Mouse (Mus musculus) CD4-positive naive resting alpha-beta T cell, adult 57 days (primary cell): ENCODE data around the gene Nanp. TPM values are rescaled to one million over a fixed set of nuclear protein-coding genes. Genes with fewer than 3 reads are reported as not detected.

Experiments used
- total RNA-seq: library from RNA; stranded (reverse); gene quantifications from one replicate; pipeline ENCODE4 v1.2.4, GENCODE M21; 2023

Nanp gene
- total RNA-seq: 9.2 TPM

DNA sequence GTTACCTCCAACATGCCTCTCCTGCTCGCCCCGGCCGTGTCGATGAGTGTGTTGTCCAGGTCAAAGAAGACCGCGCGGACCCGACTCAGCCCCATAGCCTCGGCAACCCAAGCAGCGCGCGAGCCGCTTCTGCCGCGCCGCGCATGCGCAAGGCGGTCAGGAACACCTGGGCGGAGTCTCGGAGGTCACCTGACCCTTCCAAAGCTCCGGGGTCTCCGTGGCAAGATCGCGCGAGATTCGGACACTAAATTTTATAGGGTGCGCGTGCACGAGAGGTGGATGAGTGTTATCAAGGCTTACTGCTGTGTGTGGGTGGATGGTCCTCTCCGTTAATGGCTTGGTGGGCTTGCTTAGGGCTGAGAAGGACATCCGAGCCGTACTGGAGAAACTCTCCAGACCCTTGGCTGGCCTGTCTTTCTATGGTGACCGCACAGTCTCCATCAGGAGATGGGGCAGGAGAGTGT lies at the start of gene Nanp, which contains the start of gene Ninl:
TSS of gene Nanp (minus strand) at position 167 of the 464 bp plus-strand sequence.
TSS of gene Ninl (minus strand) at position 151 of the 464 bp plus-strand sequence.

Other genes with a start within 250 kb of the Nanp start
- 37.5 TPM for gene Abhd12, start 134.7 kb downstream of the Nanp start, total RNA-seq
- gene Gins1, start 134.0 kb downstream of the Nanp start, total RNA-seq: 4.3 TPM
- gene Ninl, start within 50 bp of the Nanp start, total RNA-seq: 0.30 TPM
- gene Gm14151, start 53.0 kb upstream of the Nanp start, total RNA-seq: not detected
- not detected for gene Gm14147, start 58.8 kb upstream of the Nanp start, total RNA-seq